Mouse (Mus musculus) cerebral cortex, adult 2 months (tissue): ENCODE results near the gene Spz1.

ENCODE experiments used
- WGBS: fragments of 180-500 bp; shearing (Covaris S2); methylation state at CpG from one replicate; pipeline ENCODE4 v1.1.7; 2018; 5-methylcytosine and 5-hydroxymethylcytosine counted together

Gene Spz1

DNA sequence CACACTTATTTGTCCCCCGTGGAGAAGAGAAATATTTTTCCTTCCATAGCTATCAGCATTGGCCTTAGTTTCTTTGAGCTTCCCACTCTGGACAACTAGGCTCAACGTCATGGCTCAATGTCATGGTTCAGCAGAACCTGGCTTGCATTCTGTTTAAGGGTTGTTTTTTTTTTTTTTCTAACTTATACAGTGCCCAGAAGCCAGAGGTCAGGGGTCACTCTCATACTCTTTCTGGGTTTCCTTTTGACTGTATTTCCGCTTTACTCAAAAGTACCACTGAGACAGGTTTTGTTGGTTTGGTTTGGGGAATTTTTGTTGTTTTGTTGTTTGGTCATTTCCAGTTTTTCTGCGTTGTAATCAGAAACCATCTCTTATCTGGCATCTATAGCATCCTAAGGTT is 2.2 kb upstream of the Spz1 start:
- WGBS = 82% methylated on average over 4 of the region's 4 CpGs

DNA sequence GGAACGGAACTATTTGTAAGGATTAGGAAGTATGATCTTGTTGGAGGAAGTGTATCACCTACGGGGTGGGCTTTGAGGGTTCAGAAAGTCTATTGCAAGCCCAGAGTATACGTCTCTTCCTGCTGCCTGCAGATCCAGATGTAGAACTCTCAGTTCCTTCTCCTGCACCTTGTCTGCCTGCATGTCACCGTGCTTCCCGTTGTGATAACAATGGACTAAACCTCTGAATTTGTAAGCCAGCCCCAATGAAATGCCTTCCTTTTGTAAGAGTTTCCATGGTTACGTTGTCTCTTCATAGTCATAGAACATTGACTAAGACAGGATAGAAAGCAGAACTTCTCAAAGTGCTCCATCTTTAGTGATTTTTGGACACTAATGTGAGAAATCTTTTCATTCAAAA is 716 bp upstream of the Spz1 start:
- WGBS = 56% methylated on average over 6 of the region's 6 CpGs

- 61% methylated on average over 5 of the region's 5 CpGs for WGBS
Observed at GRCm38 (mm10) chr13:92559429-92559828, 16.5 kb downstream of the Spz1 start.

DNA sequence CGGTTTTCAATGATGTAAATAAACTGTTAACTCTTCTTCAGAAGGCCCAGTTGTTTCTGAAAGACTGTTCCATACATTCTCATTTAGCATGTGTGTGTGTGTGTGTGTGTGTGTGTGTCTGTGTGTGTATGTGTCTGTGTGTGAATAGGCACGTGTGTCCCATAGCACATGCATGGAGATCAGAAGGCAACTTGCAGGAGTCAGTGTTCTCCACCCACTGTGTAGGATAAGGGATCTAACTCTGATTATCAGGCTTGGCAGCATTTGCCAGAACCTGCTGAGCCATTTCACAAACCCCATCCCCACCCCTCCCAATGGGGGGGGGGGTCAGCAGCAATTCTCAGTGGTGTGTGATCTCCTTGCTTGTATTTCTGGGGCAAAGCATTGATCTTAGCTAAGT is 18.7 kb downstream of the Spz1 start:
- 82% methylated on average over 2 of the region's 2 CpGs for WGBS

DNA sequence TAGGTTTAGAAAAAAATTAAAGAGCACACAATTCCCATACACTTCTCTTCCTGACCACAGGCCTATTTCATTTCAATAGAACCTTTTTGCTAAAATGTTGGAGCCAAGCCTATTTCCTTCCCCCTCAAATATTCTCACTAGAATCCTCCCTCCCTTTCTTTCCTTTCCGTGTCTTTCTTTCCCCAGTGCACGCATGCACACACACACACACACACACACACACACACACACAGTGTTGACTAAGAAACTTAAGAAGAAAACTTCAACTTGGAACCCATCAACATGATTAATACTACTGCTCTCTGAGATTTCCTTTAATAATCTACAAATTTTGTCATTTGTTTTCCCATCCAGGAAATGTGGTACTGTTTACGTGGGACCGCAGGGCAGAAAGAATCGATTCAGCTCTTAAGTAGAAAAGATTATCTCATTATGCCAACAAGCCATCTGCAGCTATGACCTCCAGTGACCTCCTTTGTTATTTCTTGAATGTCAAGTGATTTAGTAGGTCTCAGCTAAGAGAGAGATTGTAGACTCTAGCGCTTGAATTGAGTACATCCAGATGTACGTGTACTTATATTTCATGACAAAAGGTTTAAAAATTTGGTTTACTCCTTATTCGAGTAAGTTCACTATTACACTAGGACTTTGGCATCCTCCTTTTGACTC is 19.4 kb downstream of the Spz1 start:
- WGBS = 73% methylated on average over 8 of the region's 8 CpGs

- 81% methylated on average over 4 of the region's 4 CpGs for WGBS
Observed at GRCm38 (mm10) chr13:92547093-92547492, 28.9 kb downstream of the Spz1 start.

GRCm38 (mm10) chr13:92540997-92541396 is 35.0 kb downstream of the Spz1 start:
- 82% methylated on average over 6 of the region's 6 CpGs for WGBS

DNA sequence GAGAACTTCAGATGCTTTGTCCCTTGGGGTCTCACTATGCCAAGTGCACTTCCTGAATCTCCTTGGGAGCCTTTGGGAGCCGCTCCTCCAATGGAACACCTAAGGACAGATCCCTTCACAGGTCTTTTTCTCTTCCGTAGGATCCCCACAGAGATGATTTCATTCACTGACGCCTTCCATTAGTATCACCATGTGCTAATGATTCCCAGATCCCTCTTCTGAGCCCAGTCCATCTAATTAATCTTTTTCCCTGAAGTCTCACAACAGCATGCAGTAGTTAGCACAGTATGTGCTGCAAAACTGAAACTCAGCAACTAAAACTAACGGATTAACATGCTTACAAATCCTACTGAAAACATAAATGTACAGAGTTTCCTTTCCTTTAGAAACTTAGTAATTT is 36.8 kb downstream of the Spz1 start:
- WGBS = 71% methylated on average over 4 of the region's 4 CpGs

GRCm38 (mm10) chr13:92533801-92534200 is 42.2 kb downstream of the Spz1 start:
- 58% methylated on average over 2 of the region's 2 CpGs for WGBS

GRCm38 (mm10) chr13:92532216-92532615 is 43.8 kb downstream of the Spz1 start:
- 68% methylated on average over 2 of the region's 2 CpGs for WGBS

- WGBS = 3% methylated on average over 15 of the region's 15 CpGs
Observed at GRCm38 (mm10) chr13:92531237-92531636, 44.7 kb downstream of the Spz1 start.

- WGBS = under 1% methylated on average over 46 of the region's 46 CpGs
Observed at GRCm38 (mm10) chr13:92530721-92531211, 45.2 kb downstream of the Spz1 start, which contains the start of gene Zfyve16. Gene Zfyve16, minus strand, starts transcription at chr13:92530868.

GRCm38 (mm10) chr13:92529828-92530720 is 45.9 kb downstream of the Spz1 start:
- under 1% methylated on average over 47 of the region's 47 CpGs for WGBS
